Mouse (Mus musculus) right cerebral cortex, postnatal 4 days (tissue): ENCODE data around the gene Gm13090.

Source experiments
- DNase-seq: peaks from one replicate; pipeline ENCODE4 v3.0.0-alpha.2; 2022

Gm13090 gene

GRCm38 (mm10) chr4:151139053-151139840 lies 49.9 kb downstream of the Gm13090 start:
- peak; percentile 89 for DNase-seq

DNA sequence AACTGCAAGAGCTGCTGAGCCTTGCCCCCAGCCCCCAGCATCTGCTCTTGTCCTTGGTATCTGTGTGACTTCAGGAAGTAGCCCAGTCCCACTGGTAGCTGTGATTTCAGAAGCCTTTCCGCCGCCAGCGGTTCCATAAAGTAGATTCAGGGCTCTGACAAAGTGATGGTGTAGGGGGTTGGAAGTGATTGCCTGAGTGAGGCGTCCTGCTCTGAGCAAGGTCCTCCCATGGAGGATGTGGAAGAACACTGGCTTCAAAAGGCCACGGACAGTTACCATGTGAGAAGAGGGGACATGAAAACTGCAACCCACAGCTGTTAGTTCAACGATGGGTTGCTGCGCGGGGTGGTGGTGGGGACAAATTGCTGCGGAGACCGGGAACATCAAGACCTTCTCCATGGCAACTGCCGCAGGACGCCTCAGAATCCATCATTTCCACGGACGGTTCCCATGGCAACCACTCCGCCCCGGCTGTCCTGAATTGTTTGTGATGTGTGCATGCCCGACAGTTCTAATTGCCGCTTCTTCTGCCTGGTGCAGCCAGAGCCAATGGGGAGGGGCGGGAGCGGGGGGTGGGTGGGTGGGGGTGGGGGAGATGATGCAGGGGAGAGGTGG lies 51.1 kb downstream of the Gm13090 start:
- DNase-seq: peak; percentile 86
